Mouse (Mus musculus) forebrain, embryonic 12.5 days (tissue): ENCODE measurements around the gene Stk39. TPM values are rescaled to one million over a fixed set of nuclear protein-coding genes. Genes with fewer than 3 reads are reported as not detected.
A peak's percentile ranks its signal among the peaks of the same experiment; 100 is the strongest.

Source experiments
- ATAC-seq: fragments of 200-750 bp; cut with Nextera tagmentation; 2 replicates; pipeline ENCODE4 v1.8.0; 2017; ENCODE audit warnings: moderate TSS enrichment; ENCODE audit not compliant: low FRiP score
- H3K27ac ChIP-seq: fragments of 300-500 bp; sonication (generic); 2 replicates; pipeline ENCODE4 v1.5.1; 2016; ENCODE audit warnings: mild to moderate bottlenecking
- H3K27me3 ChIP-seq: fragments of 300-500 bp; sonication (generic); 2 replicates; pipeline ENCODE4 v1.6.1; 2016; ENCODE audit warnings: mild to moderate bottlenecking
- H3K36me3 ChIP-seq: fragments of 300-500 bp; sonication (generic); replicated peaks from 2 replicates; pipeline ENCODE4 v1.6.1; 2016; ENCODE audit warnings: mild to moderate bottlenecking
- H3K4me1 ChIP-seq: fragments of 300-500 bp; sonication (generic); 2 replicates; pipeline ENCODE4 v1.6.1; 2016
- H3K4me2 ChIP-seq: fragments of 300-500 bp; sonication (generic); 2 replicates; pipeline ENCODE4 v1.6.1; 2016; ENCODE audit warnings: mild to moderate bottlenecking, moderate library complexity
- H3K4me3 ChIP-seq: fragments of 300-500 bp; sonication (generic); replicated peaks from 2 replicates; pipeline ENCODE4 v1.5.1; 2016; ENCODE audit warnings: mild to moderate bottlenecking
- H3K9ac ChIP-seq: fragments of 300-500 bp; sonication (generic); 2 replicates; pipeline ENCODE4 v1.6.1; 2016; ENCODE audit warnings: mild to moderate bottlenecking
- H3K9me3 ChIP-seq: fragments of 300-500 bp; sonication (generic); 2 replicates; pipeline ENCODE4 v1.6.1; 2016
- WGBS: fragments of 180-500 bp; shearing (Covaris S2); methylation state at CpG from one replicate; pipeline ENCODE4 v1.1.7; 2016; 5-methylcytosine and 5-hydroxymethylcytosine counted together
- polyA plus RNA-seq: library from polyadenylated mRNA; unstranded; fragments of >200 nt; fragmentation: Nextera tagmentation; extraction: Ambion mirVana; gene quantifications from 2 replicates; pipeline ENCODE4 v1.2.1, GENCODE M21; 2016

Stk39 gene
- polyA plus RNA-seq, 1 experiment from 2014 or later = 43.6 TPM

DNA sequence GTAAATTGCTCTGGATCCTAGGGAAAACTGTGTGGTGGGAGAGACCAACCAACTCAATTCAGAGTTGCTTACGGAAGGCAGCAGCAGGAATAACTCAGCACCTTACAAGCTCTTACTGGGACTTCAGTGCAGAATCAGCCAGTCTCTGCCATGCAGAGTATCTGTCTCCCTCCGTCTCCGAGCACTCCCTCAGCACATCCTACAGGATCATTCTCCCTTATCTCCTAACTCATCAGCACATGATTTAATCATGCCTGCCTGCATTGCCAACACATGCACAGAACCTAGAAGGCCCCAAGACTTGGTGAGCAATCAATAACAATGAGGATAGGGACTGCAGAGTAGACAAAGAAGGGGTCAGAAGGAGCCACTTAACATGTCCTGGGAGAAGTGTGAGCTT, 2.6 kb downstream of the Stk39 start:
- 65% methylated on average over 3 of the region's 3 CpGs for WGBS
- 0 out of 2 replicates have a peak overlapping the region, but pooled peaks have one; percentile 3 for H3K9ac ChIP-seq
- peaks cover 44% of the 10 kb centered on the region for H3K4me1 ChIP-seq
- 0 out of 2 replicates have a peak, but pooled peaks cover 1% of the 10 kb centered on the region for H3K27me3 ChIP-seq
- no peak overlapping the region for H3K27ac ChIP-seq
- no peaks in the 10 kb centered on the region for H3K9me3 ChIP-seq
- peak overlapping the region; percentile 44 for H3K4me2 ChIP-seq
- ATAC-seq = no peak
- H3K4me3 ChIP-seq = peak overlapping the region; percentile 11
- no peaks in the 10 kb centered on the region for H3K36me3 ChIP-seq

DNA sequence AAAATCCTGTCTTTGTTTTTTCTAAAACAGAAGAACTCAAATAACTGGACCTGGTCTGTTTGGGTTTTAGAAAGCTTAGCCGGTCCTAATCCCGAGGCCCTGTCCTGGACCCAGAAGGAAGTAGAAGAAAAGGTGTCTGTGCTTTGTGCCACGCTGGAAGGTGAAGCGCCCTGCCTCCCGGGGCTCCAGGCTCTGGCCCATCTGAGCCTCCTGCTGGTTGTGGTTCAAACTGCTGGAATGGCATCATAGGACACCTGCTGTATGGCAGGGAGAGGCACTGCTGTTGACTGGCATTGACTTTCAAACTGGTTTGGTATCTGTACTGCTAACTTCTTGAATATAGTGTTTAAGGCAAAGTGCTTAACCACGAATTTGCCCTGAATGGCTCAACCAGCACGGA, 3.4 kb downstream of the Stk39 start:
- no peak overlapping the region for H3K4me3 ChIP-seq
- H3K9me3 ChIP-seq = no peaks in the 10 kb centered on the region
- H3K27ac ChIP-seq = no peak overlapping the region
- H3K9ac ChIP-seq = no peak overlapping the region
- WGBS = 35% methylated on average over 7 of the region's 7 CpGs
- ATAC-seq = no peak
- H3K4me1 ChIP-seq = peaks cover 44% of the 10 kb centered on the region
- no peaks in the 10 kb centered on the region for H3K36me3 ChIP-seq
- H3K27me3 ChIP-seq = no peaks in the 10 kb centered on the region
- H3K4me2 ChIP-seq = peak overlapping the region; percentile 15; the same call in 1 of the 2 replicates

DNA sequence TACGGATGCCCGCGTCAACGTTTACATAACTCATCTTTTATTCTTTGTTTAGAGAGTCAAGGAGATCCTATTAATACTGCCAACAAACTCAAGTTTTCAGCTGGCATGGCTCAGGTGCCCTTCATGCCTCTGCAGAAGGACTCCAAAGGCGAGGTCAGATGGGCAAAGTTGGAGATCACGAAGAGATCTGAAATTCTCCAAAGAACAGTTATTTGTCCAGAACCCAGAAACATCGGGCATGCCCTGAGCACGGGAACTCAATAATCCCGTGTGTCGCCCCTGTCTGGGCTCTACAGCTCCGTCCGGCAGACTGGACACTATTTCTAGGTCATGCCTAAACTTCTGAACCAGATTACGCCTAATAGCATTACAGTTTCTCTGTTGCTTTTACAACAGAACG, 3.8 kb downstream of the Stk39 start:
- H3K9ac ChIP-seq = no peak overlapping the region
- H3K4me3 ChIP-seq = no peak overlapping the region
- H3K36me3 ChIP-seq = no peaks in the 10 kb centered on the region
- H3K9me3 ChIP-seq = no peaks in the 10 kb centered on the region
- no peak overlapping the region for H3K27ac ChIP-seq
- WGBS = 87% methylated on average over 14 of the region's 14 CpGs
- H3K4me2 ChIP-seq = no peak overlapping the region
- peaks cover 42% of the 10 kb centered on the region for H3K4me1 ChIP-seq
- no peak for ATAC-seq
- no peaks in the 10 kb centered on the region for H3K27me3 ChIP-seq

DNA sequence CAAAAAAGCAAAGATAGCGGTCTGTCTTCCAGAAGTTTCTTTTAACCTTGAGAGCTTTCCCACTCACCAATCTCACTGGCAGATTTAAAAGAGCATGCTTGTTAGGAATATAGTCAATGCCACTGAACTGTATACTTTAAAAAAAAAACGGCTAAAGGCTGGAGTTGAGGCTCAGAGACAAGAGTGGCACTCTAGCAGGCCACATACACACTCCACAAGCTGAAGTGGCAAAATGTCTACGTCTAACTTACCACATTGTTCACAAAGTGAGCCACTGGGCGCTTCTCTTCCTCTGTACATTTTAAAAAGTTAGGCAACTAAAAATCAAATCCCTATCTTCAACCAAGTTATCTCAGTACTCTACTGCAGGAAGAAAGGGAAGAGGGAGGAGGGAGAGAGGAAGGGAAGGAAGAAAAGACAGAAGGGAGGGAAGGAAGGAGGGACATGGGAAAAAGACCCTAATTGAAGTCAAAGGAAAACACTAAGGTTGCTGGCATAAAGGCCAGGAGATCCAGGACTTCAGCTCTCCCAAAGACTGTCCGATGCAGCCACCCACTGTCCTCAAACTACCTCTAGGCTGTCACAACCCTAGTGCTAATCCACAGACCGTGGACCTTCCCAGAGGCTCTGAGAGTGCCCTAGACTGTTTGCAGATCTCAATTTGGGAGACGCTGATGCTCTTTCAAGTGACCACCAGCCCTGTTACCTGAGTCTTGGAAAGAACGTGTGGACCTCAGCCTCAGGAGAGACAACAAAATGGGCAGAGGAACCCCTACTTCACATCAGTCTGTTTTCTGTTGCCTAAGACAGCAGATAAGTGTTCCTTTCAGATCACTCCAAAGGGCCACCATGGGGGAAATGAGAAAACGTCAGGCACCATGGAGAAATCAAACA, 4.7 kb downstream of the Stk39 start:
- no peak overlapping the region for H3K27ac ChIP-seq
- H3K4me1 ChIP-seq = peaks cover 32% of the 10 kb centered on the region
- WGBS = 86% methylated on average over 9 of the region's 9 CpGs

DNA sequence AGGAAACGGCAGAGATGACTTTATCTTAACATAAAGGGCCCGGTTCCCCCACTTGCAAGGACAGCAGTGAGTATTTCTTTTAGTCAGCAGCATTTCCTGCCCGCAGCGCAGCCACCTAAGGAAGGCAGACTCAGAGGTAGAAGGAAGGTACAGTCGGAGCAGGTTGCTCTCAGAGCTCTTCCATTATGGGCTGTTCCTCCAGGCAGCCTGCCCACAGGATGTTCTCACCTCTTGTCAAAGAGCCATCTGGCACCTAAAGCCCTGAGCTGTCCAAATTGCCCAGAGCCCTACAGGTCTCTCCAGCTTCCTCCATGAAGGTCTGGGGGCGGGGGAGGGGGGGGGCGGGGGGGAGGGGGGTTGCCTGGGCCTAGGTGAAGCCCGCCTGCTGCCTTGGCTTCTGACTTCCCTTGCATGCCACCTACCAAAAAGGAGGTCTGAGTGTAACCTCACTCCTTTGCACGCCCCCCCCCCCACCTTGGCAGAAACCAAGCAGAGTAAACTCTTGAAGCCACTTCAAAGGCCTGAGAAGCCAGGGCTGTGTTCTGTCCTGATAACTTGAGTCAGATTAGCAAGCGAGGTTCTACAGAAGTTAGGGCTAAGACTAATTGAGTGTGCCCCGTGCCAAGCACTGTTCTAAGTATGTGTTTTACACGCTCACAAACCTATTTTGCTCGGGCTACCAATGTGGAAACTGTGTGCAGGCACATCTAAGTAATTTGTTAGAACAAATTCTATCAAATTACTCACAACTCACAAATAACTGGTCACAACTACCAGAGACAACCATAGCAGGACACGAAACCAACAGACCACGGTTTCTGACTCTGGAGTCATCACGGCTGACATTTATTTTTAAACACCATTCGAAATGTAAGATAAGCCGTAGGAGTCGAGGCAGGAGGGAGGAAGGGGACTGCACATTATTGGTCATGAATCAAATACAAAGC, 5.7 kb downstream of the Stk39 start:
- Histone ChIP-seq H3K27me3 (no peaks in the 10 kb centered on the region), H3K9ac (no peak overlapping the region), H3K4me1 (peaks cover 31% of the 10 kb centered on the region), H3K27ac (no peak overlapping the region), H3K36me3 (peaks cover 5% of the 10 kb centered on the region), H3K9me3 (no peaks in the 10 kb centered on the region), H3K4me3 (no peak overlapping the region), H3K4me2 (no peak overlapping the region)
- ATAC-seq = no peak
- 82% methylated on average over 17 of the region's 19 CpGs for WGBS

More for the DNA sequence above, 4.7 kb downstream of the Stk39 start:
- no peaks in the 10 kb centered on the region for H3K27me3 ChIP-seq
- H3K4me3 ChIP-seq = no peak overlapping the region
- no peak overlapping the region for H3K9ac ChIP-seq
- H3K4me2 ChIP-seq = no peak overlapping the region
- H3K36me3 ChIP-seq = no peaks in the 10 kb centered on the region
- no peak for ATAC-seq
- H3K9me3 ChIP-seq = no peaks in the 10 kb centered on the region

DNA sequence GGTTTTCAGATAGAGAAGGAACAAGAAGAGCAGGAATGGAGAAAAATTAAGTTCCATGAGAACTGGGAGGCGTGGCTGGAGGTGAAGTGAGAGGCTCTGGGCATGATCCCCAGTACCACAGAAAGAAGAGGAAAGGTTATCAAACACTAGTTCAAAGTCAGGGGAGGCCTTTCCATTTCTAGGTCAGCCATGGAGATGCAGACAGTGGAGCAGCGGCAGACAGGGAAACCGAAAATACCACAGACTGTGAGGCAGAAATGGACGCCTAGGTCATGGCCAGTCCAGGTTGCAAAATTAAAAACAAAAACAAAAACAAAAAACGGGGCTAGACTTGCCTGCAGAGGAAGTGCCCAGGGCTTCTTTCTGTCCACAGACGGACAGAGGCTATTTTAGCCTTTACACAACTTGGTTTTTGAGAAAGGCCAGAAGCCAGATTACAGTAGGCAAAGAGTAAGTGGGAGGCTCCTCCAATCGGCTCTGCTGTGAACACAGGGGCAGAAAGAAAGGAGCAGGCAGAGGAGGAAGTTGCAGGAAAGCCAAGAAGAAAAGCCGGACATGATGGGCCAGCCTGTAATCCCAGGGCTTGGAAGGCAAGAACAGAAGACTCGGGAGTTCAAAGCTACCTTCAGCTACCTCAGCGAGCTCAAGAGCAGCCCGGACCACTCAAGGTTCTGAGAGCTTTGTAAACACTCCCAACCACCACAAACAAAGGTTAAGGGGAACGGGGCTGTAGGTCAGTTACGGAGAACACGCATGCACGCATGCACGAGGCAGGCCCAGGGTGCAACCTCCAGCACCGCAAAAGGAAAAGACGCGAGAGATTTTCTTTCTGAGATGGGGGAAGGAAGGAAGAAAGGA, 6.6 kb downstream of the Stk39 start:
- Histone ChIP-seq H3K4me3 (no peak overlapping the region), H3K27ac (no peak overlapping the region), H3K9ac (no peak overlapping the region), H3K4me2 (no peak overlapping the region), H3K9me3 (no peaks in the 10 kb centered on the region), H3K36me3 (peaks cover 5% of the 10 kb centered on the region), H3K27me3 (no peaks in the 10 kb centered on the region), H3K4me1 (peaks cover 28% of the 10 kb centered on the region)
- no peak for ATAC-seq
- 80% methylated on average over 19 of the region's 19 CpGs for WGBS

DNA sequence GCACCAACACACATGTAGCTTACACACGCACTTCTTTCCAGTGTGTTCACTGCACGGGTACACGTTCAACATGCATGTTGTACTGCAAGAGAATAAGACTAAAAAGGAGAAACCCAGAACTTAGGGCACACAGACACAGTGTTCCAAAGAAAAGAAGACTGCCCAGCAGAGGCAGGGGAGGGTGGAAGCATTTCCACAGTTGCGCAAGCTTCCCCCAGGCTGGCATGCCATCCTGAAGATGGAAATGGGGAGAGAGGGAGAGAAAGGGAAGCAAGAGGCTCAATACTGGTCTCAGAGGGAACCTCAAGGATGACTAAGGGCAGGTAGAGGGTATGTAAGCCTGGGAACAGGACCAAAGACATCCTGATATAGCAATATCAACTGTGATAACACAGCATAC, 7.6 kb downstream of the Stk39 start:
- no peaks in the 10 kb centered on the region for H3K27me3 ChIP-seq
- no peak overlapping the region for H3K4me3 ChIP-seq
- H3K9me3 ChIP-seq = no peaks in the 10 kb centered on the region
- no peak overlapping the region for H3K4me2 ChIP-seq
- ATAC-seq = no peak
- H3K9ac ChIP-seq = no peak overlapping the region
- no peak overlapping the region for H3K27ac ChIP-seq
- peaks cover 5% of the 10 kb centered on the region for H3K36me3 ChIP-seq
- H3K4me1 ChIP-seq = peaks cover 22% of the 10 kb centered on the region
- 93% methylated on average over 4 of the region's 4 CpGs for WGBS

DNA sequence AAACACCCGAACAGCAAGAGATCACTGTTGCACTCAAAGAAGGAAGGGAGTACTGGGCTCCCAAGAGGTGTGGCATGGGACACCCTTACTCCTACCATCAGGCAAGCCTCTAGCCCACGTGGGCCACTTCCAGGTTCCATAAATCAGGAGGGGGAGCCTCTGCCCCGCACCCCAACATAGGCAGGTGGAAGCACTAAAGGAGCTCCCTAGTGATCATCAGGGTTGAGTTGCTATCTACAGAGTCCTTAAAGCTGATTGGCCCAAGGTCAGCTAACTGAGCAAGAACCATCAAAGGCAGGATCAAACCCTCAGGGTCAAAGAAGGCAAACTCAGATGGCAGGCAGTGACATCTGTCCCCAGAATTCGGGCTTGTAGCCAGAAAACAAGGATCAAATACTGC, 8.3 kb downstream of the Stk39 start:
- Histone ChIP-seq H3K9ac (no peak overlapping the region), H3K36me3 (peaks cover 5% of the 10 kb centered on the region), H3K4me2 (no peak overlapping the region), H3K4me1 (peaks cover 17% of the 10 kb centered on the region), H3K27me3 (no peaks in the 10 kb centered on the region), H3K27ac (no peak overlapping the region), H3K4me3 (no peak overlapping the region), H3K9me3 (no peaks in the 10 kb centered on the region)
- 87% methylated on average over 4 of the region's 4 CpGs for WGBS
- ATAC-seq = no peak

DNA sequence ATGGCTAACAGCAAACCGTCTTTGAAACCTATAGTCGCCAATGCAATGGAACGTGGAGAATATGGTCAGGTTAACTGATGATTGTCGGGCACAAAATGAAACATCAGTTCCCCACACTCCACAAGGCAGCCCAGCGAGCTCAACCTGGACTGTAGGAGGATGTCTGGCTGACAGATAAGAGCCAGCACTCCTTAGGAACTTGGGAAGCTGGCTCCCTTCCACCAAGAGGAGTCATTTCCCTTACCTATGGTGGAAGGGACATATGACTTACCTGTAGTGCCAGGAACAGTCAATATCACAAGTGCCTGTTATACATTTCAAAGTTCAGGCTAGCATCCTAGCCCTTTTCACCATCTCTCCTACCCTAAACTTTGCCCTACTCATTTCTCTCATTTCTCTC, 14.0 kb downstream of the Stk39 start:
- H3K9me3 ChIP-seq = no peaks in the 10 kb centered on the region
- H3K4me3 ChIP-seq = no peak overlapping the region

DNA sequence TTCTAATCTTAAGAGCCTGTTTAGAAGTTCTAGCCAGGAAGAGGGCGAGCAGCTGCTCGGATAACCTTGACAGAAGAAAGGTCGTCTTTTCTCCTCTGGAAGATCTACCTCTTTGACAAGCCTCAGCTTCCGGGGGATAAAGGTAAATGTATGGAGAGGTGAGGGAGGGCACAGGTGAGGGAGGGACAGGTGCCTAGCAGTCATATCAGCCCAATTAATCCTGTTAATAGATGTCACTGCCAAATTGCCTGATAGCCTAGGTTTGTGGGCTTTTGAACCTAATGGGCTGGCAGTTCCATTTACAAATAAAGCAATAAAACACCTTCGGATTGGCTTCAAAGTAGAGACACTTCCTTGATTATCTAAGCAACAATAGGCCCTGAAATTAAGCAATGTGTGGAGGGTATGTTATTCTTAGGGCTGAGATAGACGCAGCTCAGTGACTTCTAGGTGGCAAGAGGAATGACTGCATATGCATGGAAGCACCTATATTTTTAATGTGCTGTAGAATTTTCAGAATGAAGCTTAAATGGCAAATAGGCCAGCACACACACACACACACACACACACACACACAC, 14.5 kb downstream of the Stk39 start:
- H3K9ac ChIP-seq = no peak overlapping the region
- 90% methylated on average over 6 of the region's 6 CpGs for WGBS
- H3K4me1 ChIP-seq = 0 out of 2 replicates have a peak, but pooled peaks cover 2% of the 10 kb centered on the region
- peaks cover 5% of the 10 kb centered on the region for H3K36me3 ChIP-seq
- no peaks in the 10 kb centered on the region for H3K27me3 ChIP-seq
- H3K4me2 ChIP-seq = no peak overlapping the region
- no peak overlapping the region for H3K27ac ChIP-seq
- H3K4me3 ChIP-seq = no peak overlapping the region
- ATAC-seq = no peak
- no peaks in the 10 kb centered on the region for H3K9me3 ChIP-seq

More for the DNA sequence above, 14.0 kb downstream of the Stk39 start:
- 0 out of 2 replicates have a peak, but pooled peaks cover 2% of the 10 kb centered on the region for H3K4me1 ChIP-seq
- H3K27ac ChIP-seq = no peak overlapping the region
- peaks cover 5% of the 10 kb centered on the region for H3K36me3 ChIP-seq
- whole genome bisulfite sequencing = 87% methylated on average over 5 of the region's 5 CpGs
- no peak for ATAC-seq
- no peaks in the 10 kb centered on the region for H3K27me3 ChIP-seq
- no peak overlapping the region for H3K9ac ChIP-seq
- H3K4me2 ChIP-seq = no peak overlapping the region

DNA sequence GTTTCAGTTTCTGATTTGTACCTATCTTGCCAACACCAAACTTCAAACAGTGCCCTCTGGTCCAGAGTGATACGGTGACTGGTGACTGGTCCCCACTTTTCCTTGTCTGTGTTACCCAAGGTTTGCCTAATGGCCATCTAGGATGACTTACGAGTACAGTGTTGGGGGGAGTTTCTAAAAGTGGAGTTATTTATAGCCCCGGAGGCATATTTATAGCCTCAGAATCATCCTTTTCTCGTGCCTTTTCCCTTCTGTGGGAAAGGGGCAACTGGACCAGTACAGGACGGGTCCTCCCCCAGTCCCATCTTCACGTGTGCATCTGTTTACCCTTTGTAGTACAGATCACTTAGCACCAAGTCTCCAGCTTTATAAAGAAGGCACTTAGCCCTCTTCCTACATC, 15.2 kb downstream of the Stk39 start:
- Histone ChIP-seq H3K9ac (no peak overlapping the region), H3K27ac (no peak overlapping the region), H3K4me2 (no peak overlapping the region), H3K27me3 (no peaks in the 10 kb centered on the region), H3K9me3 (no peaks in the 10 kb centered on the region), H3K36me3 (peaks cover 2% of the 10 kb centered on the region; the same call in 1 of the 2 replicates), H3K4me3 (no peak overlapping the region), H3K4me1 (0 out of 2 replicates have a peak, but pooled peaks cover 2% of the 10 kb centered on the region)
- ATAC-seq = no peak
- WGBS = 89% methylated on average over 6 of the region's 6 CpGs
